Mouse (Mus musculus): ENCODE measurements at regions not wholly inside any gene's neighbourhood (a gene's known extent, or its start where the extent isn't known, plus 50 kb on each side); places are given as distances from the start of the nearest gene placed in this dataset.

DNA sequence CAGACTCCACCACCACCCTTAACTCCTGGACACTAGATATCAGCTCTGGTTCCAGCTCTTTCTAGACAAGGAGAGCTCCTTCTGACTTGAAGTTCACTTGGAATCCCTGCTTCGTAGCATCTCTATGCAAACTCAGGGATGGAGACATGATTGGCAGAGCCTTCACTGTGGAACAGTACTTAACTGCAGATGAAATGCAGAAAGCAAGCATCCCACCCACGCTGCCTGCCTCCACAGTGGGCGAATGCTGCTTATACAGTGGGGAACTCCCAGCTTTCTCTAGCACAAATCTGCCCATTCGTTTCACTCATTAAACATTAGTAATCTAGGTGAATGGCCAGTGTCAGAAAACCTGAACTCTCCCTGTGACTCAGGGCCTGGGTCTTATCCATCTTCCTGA, 92.0 kb upstream of the Coch start:
- 90% methylated on average over 4 of the region's 4 CpGs for WGBS
- Histone ChIP-seq H3K4me3 (ENCODE audit: insufficient read depth, low read depth, low read length) (no peak overlapping the region), H3K79me2 (ENCODE audit: control insufficient read depth, insufficient read depth, low read length) (no peaks in the 10 kb centered on the region), H3K27ac (replicated peaks; ENCODE audit: insufficient read depth, low read depth, low read length) (no peak overlapping the region), H3K36me3 (ENCODE audit: control insufficient read depth, insufficient read depth, low read length) (no peaks in the 10 kb centered on the region), H3K27me3 (ENCODE audit: control insufficient read depth, insufficient read depth, low read length) (no peaks in the 10 kb centered on the region), H3K4me1 (ENCODE audit: control insufficient read depth, insufficient read depth, low read length) (peaks cover 2% of the 10 kb centered on the region; the same call in 1 of the 2 replicates), H3K9ac (ENCODE audit: low read depth, low read length) (no peak overlapping the region)
- no peak for DNase-seq (ENCODE audit: extremely low read depth, low read depth, low spot score)
- TF ChIP-seq CTCF (IDR thresholded peaks at IDR 0.05; ENCODE audit: low read depth, low read length) (no peak), POLR2A (IDR thresholded peaks at IDR 0.05; ENCODE audit: extremely low read depth, insufficient read depth, low read length) (no peak)

- peak; percentile 92 for DNase-seq (ENCODE audit: extremely low read depth, low read depth, low spot score)
- Histone ChIP-seq H3K36me3 (ENCODE audit: control insufficient read depth, insufficient read depth, low read length) (no peaks in the 10 kb centered on the region), H3K27ac (replicated peaks; ENCODE audit: insufficient read depth, low read depth, low read length) (peak overlapping the region; percentile 30), H3K9ac (ENCODE audit: low read depth, low read length) (no peak overlapping the region), H3K4me1 (ENCODE audit: control insufficient read depth, insufficient read depth, low read length) (peaks cover 2% of the 10 kb centered on the region; the same call in 1 of the 2 replicates), H3K79me2 (ENCODE audit: control insufficient read depth, insufficient read depth, low read length) (no peaks in the 10 kb centered on the region), H3K27me3 (ENCODE audit: control insufficient read depth, insufficient read depth, low read length) (no peaks in the 10 kb centered on the region), H3K4me3 (ENCODE audit: insufficient read depth, low read depth, low read length) (no peak overlapping the region)
- TF ChIP-seq POLR2A (IDR thresholded peaks at IDR 0.05; ENCODE audit: extremely low read depth, insufficient read depth, low read length) (no peak), CTCF (IDR thresholded peaks at IDR 0.05; ENCODE audit: low read depth, low read length) (no peak)
- WGBS = 38% methylated on average over 4 of the region's 4 CpGs
Observed at GRCm38 (mm10) chr12:51502724-51503123, 90.4 kb upstream of the Coch start.

DNA sequence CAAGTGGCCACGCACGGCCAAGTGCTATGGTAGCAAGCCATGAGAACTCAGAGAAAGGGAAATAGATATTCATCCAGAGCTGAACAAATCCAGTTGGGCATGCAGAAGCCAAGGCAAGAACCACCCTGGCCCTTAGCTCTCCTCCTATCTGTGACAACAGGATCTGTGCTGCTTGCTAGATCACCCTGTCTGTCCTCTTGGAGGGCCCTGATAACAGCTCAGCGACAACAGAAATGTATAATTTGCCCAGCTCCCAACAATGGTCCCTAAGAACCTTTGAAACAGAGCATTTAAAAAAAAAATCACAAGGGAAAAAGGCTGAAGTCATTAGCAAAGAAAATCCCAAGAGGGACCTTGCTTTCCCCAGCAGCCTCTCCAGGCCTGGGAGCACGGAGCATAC, 89.4 kb upstream of the Coch start:
- WGBS = 81% methylated on average over 4 of the region's 4 CpGs
- TF ChIP-seq POLR2A (IDR thresholded peaks at IDR 0.05; ENCODE audit: extremely low read depth, insufficient read depth, low read length) (no peak), CTCF (IDR thresholded peaks at IDR 0.05; ENCODE audit: low read depth, low read length) (no peak)
- no peak overlapping the region for H3K27ac ChIP-seq (replicated peaks; ENCODE audit: insufficient read depth, low read depth, low read length)
- H3K4me1 ChIP-seq (ENCODE audit: control insufficient read depth, insufficient read depth, low read length) = peaks cover 2% of the 10 kb centered on the region; the same call in 1 of the 2 replicates
- H3K36me3 ChIP-seq (ENCODE audit: control insufficient read depth, insufficient read depth, low read length) = no peaks in the 10 kb centered on the region
- H3K4me3 ChIP-seq (ENCODE audit: insufficient read depth, low read depth, low read length) = no peak overlapping the region
- DNase-seq (ENCODE audit: extremely low read depth, low read depth, low spot score) = no peak
- no peak overlapping the region for H3K9ac ChIP-seq (ENCODE audit: low read depth, low read length)
- no peaks in the 10 kb centered on the region for H3K27me3 ChIP-seq (ENCODE audit: control insufficient read depth, insufficient read depth, low read length)
- H3K79me2 ChIP-seq (ENCODE audit: control insufficient read depth, insufficient read depth, low read length) = no peaks in the 10 kb centered on the region

GRCm38 (mm10) chr12:51504581-51504980, 88.6 kb upstream of the Coch start:
- no peak for TF ChIP-seq CTCF (IDR thresholded peaks at IDR 0.05; ENCODE audit: low read depth, low read length)
- TF ChIP-seq POLR2A (IDR thresholded peaks at IDR 0.05; ENCODE audit: extremely low read depth, insufficient read depth, low read length) = no peak
- Histone ChIP-seq H3K4me3 (ENCODE audit: insufficient read depth, low read depth, low read length) (no peak overlapping the region), H3K79me2 (ENCODE audit: control insufficient read depth, insufficient read depth, low read length) (no peaks in the 10 kb centered on the region), H3K27me3 (ENCODE audit: control insufficient read depth, insufficient read depth, low read length) (no peaks in the 10 kb centered on the region), H3K9ac (ENCODE audit: low read depth, low read length) (no peak overlapping the region), H3K27ac (replicated peaks; ENCODE audit: insufficient read depth, low read depth, low read length) (no peak overlapping the region), H3K4me1 (ENCODE audit: control insufficient read depth, insufficient read depth, low read length) (peaks cover 2% of the 10 kb centered on the region; the same call in 1 of the 2 replicates), H3K36me3 (ENCODE audit: control insufficient read depth, insufficient read depth, low read length) (no peaks in the 10 kb centered on the region)
- no peak for DNase-seq (ENCODE audit: extremely low read depth, low read depth, low spot score)
- 56% methylated on average over 7 of the region's 7 CpGs for WGBS

GRCm38 (mm10) chr12:51510010-51510409, 83.1 kb upstream of the Coch start:
- Histone ChIP-seq H3K4me1 (ENCODE audit: control insufficient read depth, insufficient read depth, low read length) (no peaks in the 10 kb centered on the region), H3K79me2 (ENCODE audit: control insufficient read depth, insufficient read depth, low read length) (no peaks in the 10 kb centered on the region), H3K27me3 (ENCODE audit: control insufficient read depth, insufficient read depth, low read length) (no peaks in the 10 kb centered on the region), H3K9ac (ENCODE audit: low read depth, low read length) (no peak overlapping the region), H3K36me3 (ENCODE audit: control insufficient read depth, insufficient read depth, low read length) (no peaks in the 10 kb centered on the region), H3K27ac (replicated peaks; ENCODE audit: insufficient read depth, low read depth, low read length) (no peak overlapping the region), H3K4me3 (ENCODE audit: insufficient read depth, low read depth, low read length) (no peak overlapping the region)
- TF ChIP-seq POLR2A (IDR thresholded peaks at IDR 0.05; ENCODE audit: extremely low read depth, insufficient read depth, low read length) = no peak
- whole genome bisulfite sequencing = 92% methylated on average over 2 of the region's 2 CpGs
- DNase-seq (ENCODE audit: extremely low read depth, low read depth, low spot score) = no peak

GRCm38 (mm10) chr12:51516726-51517125, 76.4 kb upstream of the Coch start:
- Histone ChIP-seq H3K4me3 (ENCODE audit: insufficient read depth, low read depth, low read length) (no peak overlapping the region), H3K27ac (replicated peaks; ENCODE audit: insufficient read depth, low read depth, low read length) (no peak overlapping the region), H3K36me3 (ENCODE audit: control insufficient read depth, insufficient read depth, low read length) (no peaks in the 10 kb centered on the region), H3K4me1 (ENCODE audit: control insufficient read depth, insufficient read depth, low read length) (no peaks in the 10 kb centered on the region), H3K9ac (ENCODE audit: low read depth, low read length) (no peak overlapping the region), H3K79me2 (ENCODE audit: control insufficient read depth, insufficient read depth, low read length) (no peaks in the 10 kb centered on the region), H3K27me3 (ENCODE audit: control insufficient read depth, insufficient read depth, low read length) (no peaks in the 10 kb centered on the region)
- WGBS = 91% methylated on average over 3 of the region's 3 CpGs
- no peak for DNase-seq (ENCODE audit: extremely low read depth, low read depth, low spot score)
- TF ChIP-seq CTCF (IDR thresholded peaks at IDR 0.05; ENCODE audit: low read depth, low read length) = no peak
- no peak for TF ChIP-seq POLR2A (IDR thresholded peaks at IDR 0.05; ENCODE audit: extremely low read depth, insufficient read depth, low read length)

Measured in liver, adult 2 months (tissue).